8 mouse cellular contexts compared by ENCODE assay signal in genomic region chr7:64392122-64392818, GRCm38 (mm10). TPM values are rescaled to one million over a fixed set of nuclear protein-coding genes. Genes with fewer than 3 reads are reported as not detected.
A peak's percentile ranks its signal among the peaks of the same experiment; 100 is the strongest.
DNase-seq lines count a peak whose midpoint lies in the region; ATAC-seq and TF ChIP-seq lines count a peak whose summit lies in the region.

Gene Mphosph10, minus strand, starts transcription at chr7:64392268.
Gene Mcee, plus strand, starts transcription at chr7:64392607.

- peak within 1 kb of the TSS; percentile 65 for H3K9ac ChIP-seq in lung, postnatal 0 days (replicated peaks; ENCODE audit: low read depth)

- H3K36me3 ChIP-seq in hindbrain, embryonic 10.5 days, result peaks cover 25% of the 10 kb centered on the region
- peaks cover 12% of the 10 kb centered on the region; the same call in 1 of the 2 replicates for H3K36me3 ChIP-seq in lung, postnatal 0 days (ENCODE audit: insufficient read depth, low read length)

- peak; percentile 95 for ATAC-seq in frontal cortex, adult (ENCODE audit: low TSS enrichment)
- peak; percentile 99 for ATAC-seq in lung, postnatal 0 days

- peak within 1 kb of the TSS; percentile 67 for H3K4me2 ChIP-seq in lung, postnatal 0 days (replicated peaks; ENCODE audit: low read depth, low read length)

- H3K27ac ChIP-seq in hindbrain, embryonic 10.5 days, result peak within 1 kb of the TSS; percentile 91
- H3K27ac ChIP-seq in lung, postnatal 0 days (ENCODE audit: low read length), result peak within 1 kb of the TSS; percentile 79

- H3K4me3 ChIP-seq in hindbrain, embryonic 10.5 days, result peak within 1 kb of the TSS; percentile 81
- H3K4me3 ChIP-seq in lung, postnatal 0 days (ENCODE audit: low read depth, low read length), result peak within 1 kb of the TSS; percentile 66

- TF ChIP-seq CTCF in lung, postnatal 0 days (IDR thresholded peaks at IDR 0.05), result peak; percentile 29

- peak; percentile 93 for DNase-seq in MN1 (ENCODE audit: low spot score)
- DNase-seq in cerebellum, adult 9-10 months, result peak; percentile 93
- peak; percentile 98 for DNase-seq in hindbrain, embryonic 10.5 days (ENCODE audit: low spot score)
- DNase-seq in layer of hippocampus, adult 9-11 months, result peak; percentile 95
- DNase-seq in lung, postnatal 0 days (ENCODE audit: low spot score), result peak; percentile 98
- DNase-seq in ovary, postnatal 14 days (ENCODE audit: low spot score), result peak; percentile 98
- peak; percentile 100 for DNase-seq in thymus, postnatal 14 days

- H3K9me3 ChIP-seq in hindbrain, embryonic 10.5 days, result no peaks in the 10 kb centered on the region
- no peaks in the 10 kb centered on the region for H3K9me3 ChIP-seq in lung, postnatal 0 days (ENCODE audit: low read length)

- under 1% methylated on average over 54 of the region's 54 CpGs for WGBS in hindbrain, embryonic 10.5 days
- under 1% methylated on average over 54 of the region's 54 CpGs for WGBS in lung, postnatal 0 days

- peaks cover 23% of the 10 kb centered on the region for H3K4me1 ChIP-seq in hindbrain, embryonic 10.5 days (replicated peaks)
- no peaks in the 10 kb centered on the region; the same call in 1 of the 2 replicates for H3K4me1 ChIP-seq in lung, postnatal 0 days (ENCODE audit: insufficient read depth, low read depth, low read length)

- TF ChIP-seq EP300 in lung, postnatal 0 days (IDR thresholded peaks at IDR 0.05), result peak; percentile 26; the same call in 1 of the 2 replicates

- H3K27me3 ChIP-seq in hindbrain, embryonic 10.5 days (ENCODE audit: insufficient read depth, poor library complexity, severe bottlenecking), result no peaks in the 10 kb centered on the region
- H3K27me3 ChIP-seq in lung, postnatal 0 days (replicated peaks; ENCODE audit: insufficient read depth, low read length), result no peaks in the 10 kb centered on the region

RNA-seq across cellular contexts. Expression of gene Mphosph10, which starts in this region (rescaled TPM):
- polyA plus RNA-seq in hindbrain, embryonic 10.5 days (2016; fragmentation: Nextera tagmentation; extraction: Ambion mirVana), result 27.2 and 46.7 TPM in 2 replicates
- polyA plus RNA-seq in lung, postnatal 0 days (2015; fragmentation: Nextera tagmentation; extraction: Ambion mirVana), result 18.6 and 21.1 TPM in 2 replicates

RNA-seq across cellular contexts. Expression of gene Mcee, which starts in this region (rescaled TPM):
- 37.8 and 38.6 TPM in 2 replicates for polyA plus RNA-seq in hindbrain, embryonic 10.5 days (2016; fragmentation: Nextera tagmentation; extraction: Ambion mirVana)
- polyA plus RNA-seq in lung, postnatal 0 days (2015; fragmentation: Nextera tagmentation; extraction: Ambion mirVana), result 112 and 117 TPM in 2 replicates

Comparison
In these comparisons a context has a peak if more than half of its experiments do, and no peak if none do; other contexts are left out.
1. Peak in every context shown above with its lines: DNase-seq, ATAC-seq, H3K4me3 ChIP-seq and H3K27ac ChIP-seq.